Mouse (Mus musculus): ENCODE measurements around the gene Qser1.

Qser1 gene

DNA sequence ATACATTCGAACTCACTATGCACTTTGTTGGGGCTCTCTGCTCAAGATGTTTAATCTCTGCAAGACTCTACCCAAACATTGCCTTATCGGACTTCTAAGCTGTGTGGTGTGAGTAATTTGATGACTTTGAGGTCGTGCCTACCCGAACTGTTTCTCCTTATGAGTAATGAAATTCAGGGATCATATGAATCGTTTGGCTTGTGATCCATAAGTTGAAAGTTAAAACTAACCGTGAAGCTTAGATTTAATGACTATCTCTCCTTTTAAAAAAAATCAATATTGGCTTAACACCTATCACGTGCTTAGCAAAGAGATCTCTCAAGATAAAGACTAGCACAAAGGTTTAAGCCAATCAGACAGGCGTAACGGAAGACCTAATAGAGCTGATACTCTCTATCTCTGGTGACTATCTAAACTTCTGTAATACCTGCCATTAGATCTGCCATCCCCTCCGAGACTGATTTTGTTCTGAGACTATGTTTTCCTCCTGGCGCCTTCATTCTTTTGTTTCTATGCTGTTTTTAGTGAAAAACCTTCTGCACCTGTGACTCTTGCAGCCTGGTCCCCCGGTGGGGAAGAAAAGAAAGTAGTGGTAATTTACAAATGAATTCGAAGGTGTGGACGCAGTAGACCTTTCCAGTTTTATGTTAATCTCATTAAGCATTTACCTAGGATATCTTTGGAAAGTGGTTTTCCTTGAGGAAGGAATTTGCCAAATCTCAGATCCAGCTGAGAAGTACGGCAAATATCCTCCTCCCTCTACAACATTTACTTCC, 1.2 kb upstream of the Qser1 start:
- no peak for DNase-seq (ENCODE audit: low spot score in 2 of 2)

DNA sequence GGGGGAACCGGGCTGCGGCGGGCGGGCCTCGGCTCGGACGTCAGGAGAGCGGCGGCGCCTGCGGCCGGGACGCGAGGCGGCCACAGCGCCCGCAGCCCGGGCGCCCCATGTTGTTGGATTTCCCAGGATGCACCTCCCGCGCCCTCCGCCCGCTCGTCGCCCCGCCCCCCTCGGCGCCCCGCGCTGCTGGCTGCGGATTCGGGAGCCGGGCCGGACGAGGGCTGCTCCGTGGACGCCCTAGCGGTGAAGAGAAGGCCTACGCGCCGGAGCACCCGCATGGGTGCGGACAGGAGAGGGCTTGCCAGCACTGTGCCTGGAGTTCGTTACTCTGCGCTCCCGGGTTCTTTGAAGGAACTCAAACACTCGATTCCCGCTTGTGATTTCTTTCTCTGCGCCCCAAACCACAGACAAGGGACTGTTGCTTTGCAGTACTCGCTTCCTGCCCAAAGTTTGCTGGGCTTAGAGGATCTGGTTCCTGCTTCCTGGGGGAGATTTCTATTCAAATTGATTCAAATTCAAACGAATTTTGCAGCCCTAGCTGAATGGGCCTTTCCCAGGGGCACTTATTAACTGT, 393 bp upstream of the Qser1 start:
- DNase-seq (ENCODE audit: low spot score in 2 of 2) = peak; percentile 71 to 80

- peak; percentile 7 to 9 for DNase-seq (ENCODE audit: low spot score in 2 of 2)
Observed at GRCm38 (mm10) chr2:104815561-104816370, 794 bp downstream of the Qser1 start.

DNA sequence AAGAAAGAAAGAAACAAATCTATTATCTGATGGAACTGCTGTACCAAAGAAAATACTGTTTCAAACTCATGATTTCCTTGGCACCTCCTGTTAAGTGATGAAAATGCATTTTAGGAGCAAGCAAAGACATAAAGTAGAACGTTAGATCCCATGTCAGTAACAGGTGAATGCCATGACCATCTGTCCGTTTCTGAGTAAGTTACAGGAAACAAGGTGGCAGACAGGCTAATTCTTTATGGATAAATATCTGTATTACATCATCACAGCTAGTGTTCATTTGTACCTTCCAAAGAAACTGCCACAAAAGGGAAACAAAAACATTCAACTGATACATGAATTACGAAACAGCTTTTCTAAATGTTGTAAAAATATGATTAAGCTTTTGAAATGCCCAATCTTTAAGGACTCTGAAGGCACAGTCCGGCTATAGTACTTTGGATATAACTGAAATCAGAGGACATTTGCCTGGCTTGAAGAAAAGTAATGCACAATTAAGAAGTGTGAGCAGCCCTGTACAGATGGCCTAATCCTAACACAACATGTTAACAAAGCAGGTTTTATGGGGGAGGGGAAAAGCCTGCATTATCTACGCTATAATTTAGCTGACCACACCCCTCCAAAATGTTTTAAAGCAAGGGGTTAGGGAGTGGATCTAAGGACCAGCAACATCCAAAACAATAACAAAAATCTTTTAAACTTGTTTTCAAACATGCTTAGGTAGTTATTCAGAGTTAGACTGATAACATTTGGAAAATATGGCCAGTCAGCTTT, 2.2 kb downstream of the Qser1 start:
- DNase-seq (ENCODE audit: low spot score in 2 of 2) = no peak

GRCm38 (mm10) chr2:104805435-104805834, 11.1 kb downstream of the Qser1 start:
- no peak for DNase-seq (ENCODE audit: low spot score in 2 of 2)

DNA sequence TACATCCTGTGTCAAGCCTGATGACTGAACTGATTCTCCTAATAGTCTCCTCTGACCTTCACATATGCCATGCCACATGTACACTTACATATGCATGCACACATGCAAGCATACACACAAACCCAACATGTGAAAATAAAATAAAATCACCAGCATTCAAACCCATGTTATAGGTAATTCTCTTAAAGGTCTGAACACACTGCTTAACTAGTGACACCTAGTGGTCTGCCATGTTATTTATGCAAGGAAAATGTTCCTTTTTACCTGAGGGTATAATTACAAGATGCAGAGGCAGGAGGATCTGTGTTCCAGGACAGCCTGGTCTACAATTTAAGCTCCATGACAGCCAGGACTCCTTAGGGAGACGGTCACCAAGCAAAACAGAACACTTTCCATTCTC, 41.8 kb downstream of the Qser1 start:
- DNase-seq (ENCODE audit: low spot score in 2 of 2) = no peak

DNA sequence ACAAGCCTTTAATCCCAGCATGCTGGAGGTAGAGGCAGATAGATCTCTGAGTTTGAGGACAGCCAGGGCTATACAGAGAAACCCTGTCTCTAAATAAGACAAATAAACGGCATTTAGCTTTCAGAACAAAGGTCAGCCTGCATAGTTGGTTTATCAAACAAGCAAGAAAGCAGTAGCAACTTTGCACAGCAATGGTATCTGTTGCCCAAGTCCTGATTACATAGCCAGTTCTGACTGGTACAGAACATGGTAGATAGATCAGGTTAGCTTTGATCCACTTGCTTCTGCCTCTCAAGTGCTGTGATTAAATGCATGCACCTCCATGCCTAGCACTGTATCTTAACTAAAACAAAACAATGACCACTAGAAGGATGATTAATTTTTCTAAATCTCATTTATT, 47.9 kb downstream of the Qser1 start:
- DNase-seq (ENCODE audit: low spot score in 2 of 2) = no peak

- no peak for DNase-seq (ENCODE audit: low spot score in 2 of 2)
Observed at GRCm38 (mm10) chr2:104764018-104764417, 52.5 kb downstream of the Qser1 start.

DNA sequence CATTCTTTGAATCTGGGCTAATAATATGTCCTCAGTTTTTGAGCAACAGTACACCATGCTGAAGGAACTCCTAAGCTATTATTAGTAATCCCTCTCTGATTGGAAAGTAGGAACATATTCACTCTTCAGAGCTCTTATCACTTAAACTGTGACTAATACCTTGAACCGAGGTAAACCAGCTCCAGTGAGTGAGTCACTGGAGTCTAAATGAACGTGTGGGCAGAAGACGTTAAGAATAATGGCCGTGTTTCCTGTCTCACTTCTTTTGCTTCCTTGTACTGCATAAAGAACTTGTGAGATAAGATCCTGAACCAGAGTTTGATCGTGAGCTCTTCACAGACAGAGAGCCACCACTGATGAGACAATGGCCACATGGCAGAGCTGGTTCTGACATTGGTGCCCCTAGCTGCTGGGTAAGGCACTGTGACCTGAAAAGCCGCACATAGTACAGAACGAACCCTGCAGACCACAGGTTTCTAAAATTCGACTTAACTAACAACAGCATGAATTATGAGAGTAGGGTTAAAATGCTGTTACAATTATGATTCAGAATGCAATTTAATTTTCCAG, 53.3 kb downstream of the Qser1 start:
- no peak for DNase-seq (ENCODE audit: low spot score in 2 of 2)

- DNase-seq (ENCODE audit: low spot score in 2 of 2) = no peak
Observed at GRCm38 (mm10) chr2:104750611-104751010, 65.9 kb downstream of the Qser1 start.

GRCm38 (mm10) chr2:104748652-104749183, 67.8 kb downstream of the Qser1 start:
- DNase-seq (ENCODE audit: low spot score in 2 of 2) = no peak

DNA sequence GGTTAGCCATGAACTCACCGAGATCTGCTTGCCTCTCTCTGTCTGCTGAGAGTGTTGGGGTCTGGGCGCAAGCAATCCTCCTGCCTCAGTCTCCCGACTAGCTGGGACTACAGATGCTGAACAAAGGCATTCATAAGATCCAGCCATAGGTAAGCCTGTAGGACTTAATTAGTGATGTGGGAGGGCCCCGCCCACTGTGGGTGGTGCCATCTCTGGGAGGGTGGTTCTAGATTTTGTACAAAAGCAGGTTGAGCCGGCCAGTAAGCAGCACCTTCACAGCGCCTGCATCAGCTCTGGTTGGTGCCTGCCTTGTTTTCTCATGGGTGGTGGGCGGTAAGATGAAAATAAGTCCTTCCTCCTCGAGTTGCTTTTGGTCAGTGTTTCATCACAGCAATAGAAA, 70.3 kb downstream of the Qser1 start:
- DNase-seq (ENCODE audit: low spot score in 2 of 2) = no peak

- DNase-seq (ENCODE audit: low spot score in 2 of 2) = no peak
Observed at GRCm38 (mm10) chr2:104743971-104744370, 72.6 kb downstream of the Qser1 start.

GRCm38 (mm10) chr2:104743160-104743559, 73.4 kb downstream of the Qser1 start:
- DNase-seq (ENCODE audit: low spot score in 2 of 2) = no peak

GRCm38 (mm10) chr2:104742741-104743064, 73.9 kb downstream of the Qser1 start, which contains the start of gene Depdc7:
Depdc7 (minus strand) TSS chr2:104742878.
- DNase-seq (ENCODE audit: low spot score in 2 of 2) = peak; percentile 60 to 80

- no peak for DNase-seq (ENCODE audit: low spot score in 2 of 2)
Observed at GRCm38 (mm10) chr2:104741896-104742740, 74.4 kb downstream of the Qser1 start.

- no peak for DNase-seq (ENCODE audit: low spot score in 2 of 2)
Observed at GRCm38 (mm10) chr2:104741015-104741758, 75.4 kb downstream of the Qser1 start.

DNA sequence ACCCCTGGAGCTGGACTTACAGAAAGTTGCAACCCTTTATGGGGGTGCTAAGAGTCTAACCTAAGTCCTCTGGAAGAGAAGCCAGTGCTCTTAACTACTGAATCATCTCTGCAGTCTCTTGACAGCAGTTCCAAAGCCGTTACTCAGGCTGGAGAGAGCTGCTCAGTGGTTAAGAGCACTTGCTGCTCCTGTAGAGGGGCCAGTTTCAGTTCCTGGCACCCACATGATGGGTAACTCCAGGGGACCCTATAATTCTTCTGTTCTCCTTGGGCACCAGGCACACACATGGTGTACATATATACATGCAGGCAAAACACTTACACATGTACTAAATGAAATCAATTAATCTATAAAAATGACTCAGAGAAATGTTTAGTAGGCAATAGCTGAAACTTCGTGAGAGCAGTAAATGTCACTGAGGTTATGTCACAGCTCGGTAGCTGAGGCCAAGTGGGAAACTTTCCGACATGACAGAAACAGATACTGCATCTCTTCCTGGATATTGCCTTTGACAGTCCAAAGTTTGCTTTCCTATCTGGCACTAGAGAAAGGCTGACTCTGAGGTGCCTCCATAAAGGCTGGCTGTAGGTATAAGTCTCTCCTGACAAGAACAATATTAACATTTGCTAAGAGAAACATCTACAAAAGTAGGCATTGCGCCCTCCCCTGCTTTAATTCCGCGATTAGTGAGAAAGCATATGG, 76.2 kb downstream of the Qser1 start:
- DNase-seq (ENCODE audit: low spot score in 2 of 2) = no peak

- DNase-seq (ENCODE audit: low spot score in 2 of 2) = no peak
Observed at GRCm38 (mm10) chr2:104739691-104740090, 76.9 kb downstream of the Qser1 start.
